19 mouse cellular contexts compared by ENCODE assay signal in genomic region chr9:84045632-84046031, GRCm38 (mm10).
DNase-seq lines count a peak whose midpoint lies in the region; ATAC-seq lines count a peak whose summit lies in the region.
"Had no signal": no experiment of that assay in that cellular context is flagged by ENCODE, and none has a peak within 500 bp of the region (broad histone marks: within the 10 kb centered on the region; RNA-seq: fewer than 3 reads in every experiment).

No protein-coding gene starts in this region.

- H3K27ac ChIP-seq in heart, embryonic 13.5 days (replicated peaks) = peak overlapping the region; percentile 54; the same call in 1 of the 2 replicates
- no peak overlapping the region for H3K27ac ChIP-seq in heart, embryonic 11.5 days (ENCODE audit: low read depth, low read length)
- no peak overlapping the region for H3K27ac ChIP-seq in midbrain, embryonic 12.5 days (replicated peaks)
- no peak overlapping the region for H3K27ac ChIP-seq in midbrain, embryonic 10.5 days (replicated peaks)
- H3K27ac ChIP-seq in embryonic facial prominence, embryonic 10.5 days (replicated peaks) = 0 out of 2 replicates have a peak overlapping the region, but pooled peaks have one; percentile 40
- H3K27ac ChIP-seq in hindbrain, embryonic 16.5 days (ENCODE audit: low read depth, low read length) = no peak overlapping the region
- H3K27ac ChIP-seq: embryonic facial prominence, embryonic 12.5 days; kidney, postnatal 0 days; macrophage had no signal

- H3K4me3 ChIP-seq in heart, embryonic 13.5 days = peak overlapping the region; percentile 31
- no peak overlapping the region for H3K4me3 ChIP-seq in heart, embryonic 11.5 days (ENCODE audit: low read depth, low read length)
- H3K4me3 ChIP-seq in midbrain, embryonic 12.5 days = no peak overlapping the region
- H3K4me3 ChIP-seq in midbrain, embryonic 10.5 days = no peak overlapping the region
- no peak overlapping the region for H3K4me3 ChIP-seq in embryonic facial prominence, embryonic 10.5 days
- H3K4me3 ChIP-seq in hindbrain, embryonic 16.5 days (ENCODE audit: low read length) = no peak overlapping the region
- H3K4me3 ChIP-seq: embryonic facial prominence, embryonic 12.5 days had no signal

- no peak for ATAC-seq in heart, embryonic 13.5 days (ENCODE audit: extremely low read depth, insufficient number of reproducible peaks, low FRiP score, low TSS enrichment)
- no peak for ATAC-seq in heart, embryonic 11.5 days (replicated peaks; ENCODE audit: insufficient number of reproducible peaks, low FRiP score, low TSS enrichment)
- ATAC-seq in midbrain, embryonic 12.5 days (ENCODE audit: low FRiP score, low read depth) = peak; percentile 43; the same call in 1 of the 2 replicates
- ATAC-seq in hindbrain, embryonic 16.5 days = peak; percentile 29; the same call in 1 of the 2 replicates
- ATAC-seq: intestine, postnatal 0 days; Patski had no signal

- DNase-seq in midbrain, embryonic 10.5 days (ENCODE audit: low spot score) = no peak
- DNase-seq in embryonic facial prominence, embryonic 10.5 days (ENCODE audit: low spot score) = no peak
- DNase-seq in kidney, adult 11 months = no peak
- DNase-seq: adrenal gland, postnatal 25 days; cerebellum, adult 18-20 months; cerebellum, postnatal 36 days; gastrocnemius, postnatal 36 days; layer of hippocampus, postnatal 36 days; lung, adult 2 months had no signal

- H3K4me1 ChIP-seq in heart, embryonic 13.5 days = peaks cover 44% of the 10 kb centered on the region
- 0 out of 2 replicates have a peak, but pooled peaks cover 9% of the 10 kb centered on the region for H3K4me1 ChIP-seq in heart, embryonic 11.5 days (ENCODE audit: control insufficient read depth, insufficient read depth, low read length)
- peaks cover 3% of the 10 kb centered on the region for H3K4me1 ChIP-seq in midbrain, embryonic 12.5 days
- peaks cover 4% of the 10 kb centered on the region for H3K4me1 ChIP-seq in midbrain, embryonic 10.5 days
- peaks cover 12% of the 10 kb centered on the region for H3K4me1 ChIP-seq in embryonic facial prominence, embryonic 10.5 days
- no peaks in the 10 kb centered on the region for H3K4me1 ChIP-seq in hindbrain, embryonic 16.5 days (ENCODE audit: control insufficient read depth, insufficient read depth, low read depth, low read length)

- H3K27me3 ChIP-seq in heart, embryonic 13.5 days (replicated peaks) = no peaks in the 10 kb centered on the region
- no peaks in the 10 kb centered on the region for H3K27me3 ChIP-seq in heart, embryonic 11.5 days (ENCODE audit: control insufficient read depth, insufficient read depth, low read length)
- no peaks in the 10 kb centered on the region for H3K27me3 ChIP-seq in midbrain, embryonic 12.5 days
- H3K27me3 ChIP-seq in midbrain, embryonic 10.5 days (ENCODE audit: low read depth, poor library complexity, severe bottlenecking) = no peaks in the 10 kb centered on the region
- H3K27me3 ChIP-seq in embryonic facial prominence, embryonic 10.5 days (replicated peaks; ENCODE audit: low read depth, poor library complexity, severe bottlenecking) = no peaks in the 10 kb centered on the region
- no peaks in the 10 kb centered on the region for H3K27me3 ChIP-seq in hindbrain, embryonic 16.5 days (replicated peaks; ENCODE audit: control insufficient read depth, insufficient read depth, low read length)
- H3K27me3 ChIP-seq: embryonic facial prominence, embryonic 12.5 days; Patski had no signal

- WGBS in heart, embryonic 13.5 days = 84% methylated on average over 2 of the region's 2 CpGs
- WGBS in heart, embryonic 11.5 days (ENCODE audit: insufficient replicate concordance) = 94% methylated on average over 2 of the region's 2 CpGs
- WGBS in midbrain, embryonic 12.5 days = 92% methylated on average over 2 of the region's 2 CpGs
- 93% methylated on average over 2 of the region's 2 CpGs for WGBS in midbrain, embryonic 10.5 days
- 96% methylated on average over 2 of the region's 2 CpGs for WGBS in embryonic facial prominence, embryonic 10.5 days
- WGBS in hindbrain, embryonic 16.5 days = 94% methylated on average over 2 of the region's 2 CpGs

- peak overlapping the region; percentile 53 for H3K4me2 ChIP-seq in heart, embryonic 13.5 days
- H3K4me2 ChIP-seq in heart, embryonic 11.5 days = no peak overlapping the region
- no peak overlapping the region for H3K4me2 ChIP-seq in midbrain, embryonic 12.5 days (replicated peaks)
- no peak overlapping the region for H3K4me2 ChIP-seq in hindbrain, embryonic 16.5 days (ENCODE audit: low read length)
- H3K4me2 ChIP-seq: embryonic facial prominence, embryonic 12.5 days; liver, embryonic 11.5 days had no signal

- no peaks in the 10 kb centered on the region for H3K9me3 ChIP-seq in heart, embryonic 13.5 days
- no peaks in the 10 kb centered on the region for H3K9me3 ChIP-seq in heart, embryonic 11.5 days (replicated peaks; ENCODE audit: control insufficient read depth, low read length)
- H3K9me3 ChIP-seq in midbrain, embryonic 12.5 days = no peaks in the 10 kb centered on the region
- H3K9me3 ChIP-seq in midbrain, embryonic 10.5 days (replicated peaks) = no peaks in the 10 kb centered on the region
- H3K9me3 ChIP-seq in embryonic facial prominence, embryonic 10.5 days = no peaks in the 10 kb centered on the region
- no peaks in the 10 kb centered on the region for H3K9me3 ChIP-seq in hindbrain, embryonic 16.5 days (ENCODE audit: control insufficient read depth, low read length)
- H3K9me3 ChIP-seq: embryonic facial prominence, embryonic 12.5 days had no signal

- H3K36me3 ChIP-seq in heart, embryonic 13.5 days = no peaks in the 10 kb centered on the region
- H3K36me3 ChIP-seq in heart, embryonic 11.5 days (ENCODE audit: control insufficient read depth, insufficient read depth, low read length) = no peaks in the 10 kb centered on the region
- H3K36me3 ChIP-seq in midbrain, embryonic 12.5 days = no peaks in the 10 kb centered on the region
- H3K36me3 ChIP-seq in midbrain, embryonic 10.5 days = no peaks in the 10 kb centered on the region
- H3K36me3 ChIP-seq in embryonic facial prominence, embryonic 10.5 days (replicated peaks) = no peaks in the 10 kb centered on the region
- H3K36me3 ChIP-seq in hindbrain, embryonic 16.5 days (ENCODE audit: control insufficient read depth, insufficient read depth, low read length) = no peaks in the 10 kb centered on the region
- H3K36me3 ChIP-seq: embryonic facial prominence, embryonic 12.5 days had no signal

- H3K9ac ChIP-seq in heart, embryonic 13.5 days = peak overlapping the region; percentile 48; the same call in 1 of the 2 replicates
- no peak overlapping the region for H3K9ac ChIP-seq in heart, embryonic 11.5 days (ENCODE audit: low read depth, low read length)
- H3K9ac ChIP-seq in midbrain, embryonic 12.5 days (replicated peaks) = no peak overlapping the region
- no peak overlapping the region for H3K9ac ChIP-seq in hindbrain, embryonic 16.5 days (ENCODE audit: low read depth, low read length)
- H3K9ac ChIP-seq: embryonic facial prominence, embryonic 12.5 days had no signal

Comparison
In these comparisons a context has a peak if more than half of its experiments do, and no peak if none do; other contexts are left out.
1. H3K27ac ChIP-seq: peak in heart, embryonic 13.5 days (single experiment) and embryonic facial prominence, embryonic 10.5 days (single experiment); none in heart, embryonic 11.5 days (single experiment), midbrain, embryonic 12.5 days (single experiment), midbrain, embryonic 10.5 days (single experiment) and hindbrain, embryonic 16.5 days (single experiment).
2. ATAC-seq: peak in midbrain, embryonic 12.5 days (single experiment) and hindbrain, embryonic 16.5 days (single experiment); none in heart, embryonic 13.5 days (single experiment) and heart, embryonic 11.5 days (single experiment).